Mouse (Mus musculus) liver, embryonic 14.5 days (tissue): ENCODE results near the gene Cuedc2.

Experiments
- CTCF ChIP-seq: IDR thresholded peaks from 2 replicates; pipeline ENCODE4 v1.5.1; 2016; ENCODE audit warnings: antibody characterized with exemption, low read depth, control low read depth
- EP300 ChIP-seq: IDR thresholded peaks from 2 replicates; pipeline ENCODE4 v1.6.1; 2016; ENCODE audit warnings: antibody characterized with exemption, low read depth

DNA sequence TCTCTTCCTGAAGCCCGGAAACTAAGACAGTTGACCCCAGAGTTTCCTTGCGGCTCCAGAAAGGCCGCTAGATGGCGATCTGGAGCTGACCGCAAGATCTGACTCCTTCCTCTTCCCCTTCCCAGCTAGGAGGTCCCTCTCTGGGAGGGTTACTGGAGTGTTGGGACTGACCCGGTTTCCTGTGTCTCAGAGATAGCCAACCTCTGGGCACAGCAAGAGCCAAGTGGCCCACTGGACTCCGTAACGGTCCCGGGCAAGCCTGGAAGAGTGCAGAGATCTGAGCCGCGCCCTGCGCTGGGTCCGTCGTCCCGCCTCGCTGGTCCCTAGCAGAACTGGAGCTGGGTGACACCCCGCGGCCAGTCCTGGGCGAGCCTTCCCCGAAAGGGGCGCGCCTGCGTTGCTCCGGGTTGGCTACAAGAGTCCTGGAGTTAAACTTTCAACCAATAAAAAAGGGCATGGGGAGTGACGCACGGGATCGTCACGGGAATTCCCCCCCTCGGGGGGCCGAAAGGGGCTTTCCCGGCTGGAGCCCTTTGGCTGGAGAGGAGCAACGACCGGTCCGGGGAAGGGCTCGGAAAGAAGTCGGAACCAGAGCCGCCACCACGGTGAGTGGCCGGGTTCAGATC, 34.2 kb downstream of the Cuedc2 start, which contains the start of gene Nfkb2:
- TF ChIP-seq CTCF (peak; percentile 95), EP300 (no peak)
